Mouse (Mus musculus): ENCODE measurements around the gene Atp2c2. TPM values are rescaled to one million over a fixed set of nuclear protein-coding genes. Genes with fewer than 3 reads are reported as not detected.
A peak's percentile ranks its signal among the peaks of the same experiment; 100 is the strongest.

Gene Atp2c2
- polyA plus RNA-seq, 1 experiment: 3.4 TPM

DNA sequence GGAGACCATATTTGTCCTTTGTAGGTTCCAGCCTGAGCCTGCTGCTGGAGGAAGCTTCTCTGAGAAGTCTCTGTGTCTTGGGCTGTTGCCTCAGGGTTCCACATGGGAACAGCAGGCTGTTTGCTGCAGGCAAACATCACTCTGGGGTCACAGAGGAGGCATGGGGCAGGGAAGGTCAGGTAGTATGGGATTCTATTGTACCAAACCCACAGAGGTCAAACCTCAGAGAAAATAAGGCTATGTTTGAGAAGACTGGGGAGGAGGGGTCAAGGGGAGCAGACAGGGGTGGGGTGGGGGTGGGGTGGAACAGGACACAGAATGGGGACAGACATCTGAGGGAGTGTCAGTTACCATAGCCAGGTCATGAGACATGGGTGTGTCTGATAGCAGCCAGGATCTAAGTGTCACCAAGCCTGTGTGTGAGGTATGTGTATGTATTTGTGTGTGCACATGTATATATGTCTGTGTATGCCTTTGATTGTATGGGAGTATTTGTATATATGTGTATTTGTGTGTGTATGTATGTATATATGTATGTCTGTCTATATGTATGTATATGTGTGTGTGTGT, 17.0 kb downstream of the Atp2c2 start:
- H3K4me3 ChIP-seq (ENCODE audit: low read depth, low read length): no peak overlapping the region
- no peaks in the 10 kb centered on the region for H3K27me3 ChIP-seq (ENCODE audit: control insufficient read depth, insufficient read depth, low read length, poor library complexity, severe bottlenecking)
- no peaks in the 10 kb centered on the region for H3K9me3 ChIP-seq (replicated peaks; ENCODE audit: control insufficient read depth, insufficient read depth, low read length, poor library complexity, severe bottlenecking)
- H3K36me3 ChIP-seq (ENCODE audit: control insufficient read depth, insufficient read depth, low read length, poor library complexity, severe bottlenecking): no peaks in the 10 kb centered on the region
- no peak overlapping the region for H3K9ac ChIP-seq (ENCODE audit: low read depth, poor library complexity, severe bottlenecking)
- no peaks in the 10 kb centered on the region for H3K4me1 ChIP-seq (ENCODE audit: control insufficient read depth, insufficient read depth, low read length)
- no peak for TF ChIP-seq POLR2A (IDR thresholded peaks at IDR 0.05; ENCODE audit: insufficient read depth, low read length)
- no peak for TF ChIP-seq EP300 (IDR thresholded peaks at IDR 0.05; ENCODE audit: insufficient read depth, low read depth, low read length)
- TF ChIP-seq CTCF (IDR thresholded peaks at IDR 0.05; ENCODE audit: low read depth, low read length): no peak
- no peak overlapping the region for H3K27ac ChIP-seq (ENCODE audit: insufficient read depth, low read length)

- Histone ChIP-seq H3K36me3 (ENCODE audit: control insufficient read depth, insufficient read depth, low read length, poor library complexity, severe bottlenecking) (no peaks in the 10 kb centered on the region), H3K9ac (ENCODE audit: low read depth, poor library complexity, severe bottlenecking) (no peak overlapping the region), H3K9me3 (replicated peaks; ENCODE audit: control insufficient read depth, insufficient read depth, low read length, poor library complexity, severe bottlenecking) (no peaks in the 10 kb centered on the region), H3K27me3 (ENCODE audit: control insufficient read depth, insufficient read depth, low read length, poor library complexity, severe bottlenecking) (no peaks in the 10 kb centered on the region), H3K4me1 (ENCODE audit: control insufficient read depth, insufficient read depth, low read length) (no peaks in the 10 kb centered on the region), H3K27ac (ENCODE audit: insufficient read depth, low read length) (no peak overlapping the region), H3K4me3 (ENCODE audit: low read depth, low read length) (no peak overlapping the region)
- TF ChIP-seq EP300 (IDR thresholded peaks at IDR 0.05; ENCODE audit: insufficient read depth, low read depth, low read length) (no peak), CTCF (IDR thresholded peaks at IDR 0.05; ENCODE audit: low read depth, low read length) (peak; percentile 30)
Observed at GRCm38 (mm10) chr8:119717765-119718164, 18.0 kb downstream of the Atp2c2 start.

- H3K9me3 ChIP-seq (replicated peaks; ENCODE audit: control insufficient read depth, insufficient read depth, low read length, poor library complexity, severe bottlenecking): no peaks in the 10 kb centered on the region
- no peaks in the 10 kb centered on the region for H3K4me1 ChIP-seq (ENCODE audit: control insufficient read depth, insufficient read depth, low read length)
- no peak overlapping the region for H3K27ac ChIP-seq (ENCODE audit: insufficient read depth, low read length)
- TF ChIP-seq CTCF (IDR thresholded peaks at IDR 0.05; ENCODE audit: low read depth, low read length): no peak
- H3K27me3 ChIP-seq (ENCODE audit: control insufficient read depth, insufficient read depth, low read length, poor library complexity, severe bottlenecking): no peaks in the 10 kb centered on the region
- H3K9ac ChIP-seq (ENCODE audit: low read depth, poor library complexity, severe bottlenecking): no peak overlapping the region
- H3K36me3 ChIP-seq (ENCODE audit: control insufficient read depth, insufficient read depth, low read length, poor library complexity, severe bottlenecking): no peaks in the 10 kb centered on the region
- H3K4me3 ChIP-seq (ENCODE audit: low read depth, low read length): no peak overlapping the region
Observed at GRCm38 (mm10) chr8:119719011-119719501, 19.2 kb downstream of the Atp2c2 start.

- Histone ChIP-seq H3K9ac (ENCODE audit: low read depth, poor library complexity, severe bottlenecking) (no peak overlapping the region), H3K4me1 (ENCODE audit: control insufficient read depth, insufficient read depth, low read length) (no peaks in the 10 kb centered on the region), H3K9me3 (replicated peaks; ENCODE audit: control insufficient read depth, insufficient read depth, low read length, poor library complexity, severe bottlenecking) (no peaks in the 10 kb centered on the region), H3K27ac (ENCODE audit: insufficient read depth, low read length) (no peak overlapping the region), H3K36me3 (ENCODE audit: control insufficient read depth, insufficient read depth, low read length, poor library complexity, severe bottlenecking) (no peaks in the 10 kb centered on the region), H3K4me3 (ENCODE audit: low read depth, low read length) (no peak overlapping the region), H3K27me3 (ENCODE audit: control insufficient read depth, insufficient read depth, low read length, poor library complexity, severe bottlenecking) (no peaks in the 10 kb centered on the region)
- TF ChIP-seq POLR2A (IDR thresholded peaks at IDR 0.05; ENCODE audit: insufficient read depth, low read length) (no peak), CTCF (IDR thresholded peaks at IDR 0.05; ENCODE audit: low read depth, low read length) (no peak), EP300 (IDR thresholded peaks at IDR 0.05; ENCODE audit: insufficient read depth, low read depth, low read length) (no peak)
Observed at GRCm38 (mm10) chr8:119722348-119722747, 22.5 kb downstream of the Atp2c2 start.

DNA sequence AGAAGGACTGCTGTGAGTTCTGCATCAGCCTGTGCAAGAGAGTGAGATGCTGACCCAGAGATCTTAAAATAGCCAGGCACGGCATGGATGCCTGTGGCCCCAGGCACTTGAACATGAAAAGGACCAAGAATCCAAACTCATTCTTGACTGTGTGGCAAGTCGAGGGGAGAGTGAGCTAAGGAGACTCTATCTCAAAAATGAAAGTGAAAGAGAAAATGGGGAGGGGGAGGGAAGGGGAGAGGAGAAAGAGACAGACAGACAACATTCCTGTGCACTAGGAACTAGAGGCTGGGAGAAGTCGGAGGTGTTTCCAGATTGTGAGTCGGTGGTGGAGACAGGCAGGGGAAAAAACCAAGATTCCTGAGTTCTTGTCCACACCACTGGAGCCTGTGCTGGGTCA, 23.9 kb downstream of the Atp2c2 start:
- Histone ChIP-seq H3K9me3 (replicated peaks; ENCODE audit: control insufficient read depth, insufficient read depth, low read length, poor library complexity, severe bottlenecking) (no peaks in the 10 kb centered on the region), H3K9ac (ENCODE audit: low read depth, poor library complexity, severe bottlenecking) (no peak overlapping the region), H3K4me1 (ENCODE audit: control insufficient read depth, insufficient read depth, low read length) (no peaks in the 10 kb centered on the region), H3K36me3 (ENCODE audit: control insufficient read depth, insufficient read depth, low read length, poor library complexity, severe bottlenecking) (no peaks in the 10 kb centered on the region), H3K27ac (ENCODE audit: insufficient read depth, low read length) (no peak overlapping the region), H3K4me3 (ENCODE audit: low read depth, low read length) (no peak overlapping the region), H3K27me3 (ENCODE audit: control insufficient read depth, insufficient read depth, low read length, poor library complexity, severe bottlenecking) (no peaks in the 10 kb centered on the region)
- TF ChIP-seq CTCF (IDR thresholded peaks at IDR 0.05; ENCODE audit: low read depth, low read length): no peak
- no peak for TF ChIP-seq POLR2A (IDR thresholded peaks at IDR 0.05; ENCODE audit: insufficient read depth, low read length)

DNA sequence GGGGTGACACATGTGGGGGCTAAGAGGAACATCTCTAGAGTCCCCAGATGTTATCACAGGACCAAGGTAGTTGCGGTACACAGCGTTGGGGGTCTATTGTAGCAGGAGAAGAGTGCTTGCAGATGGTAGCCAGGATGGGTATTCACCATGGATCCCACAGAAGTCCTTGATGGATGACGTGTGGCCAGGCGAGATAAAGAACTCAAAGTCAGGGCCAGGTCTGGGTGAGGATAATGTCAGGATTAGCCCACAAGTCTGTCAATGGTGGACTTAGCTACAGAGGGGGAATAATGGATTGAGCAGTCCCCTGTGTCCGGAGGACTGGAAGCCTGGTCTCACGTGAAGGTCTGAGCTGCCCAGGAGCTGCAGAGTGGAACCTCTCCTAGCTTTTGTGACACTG, 24.8 kb downstream of the Atp2c2 start:
- H3K4me1 ChIP-seq (ENCODE audit: control insufficient read depth, insufficient read depth, low read length): no peaks in the 10 kb centered on the region
- H3K27me3 ChIP-seq (ENCODE audit: control insufficient read depth, insufficient read depth, low read length, poor library complexity, severe bottlenecking): no peaks in the 10 kb centered on the region
- no peak overlapping the region for H3K9ac ChIP-seq (ENCODE audit: low read depth, poor library complexity, severe bottlenecking)
- TF ChIP-seq EP300 (IDR thresholded peaks at IDR 0.05; ENCODE audit: insufficient read depth, low read depth, low read length) (no peak), POLR2A (IDR thresholded peaks at IDR 0.05; ENCODE audit: insufficient read depth, low read length) (no peak), CTCF (IDR thresholded peaks at IDR 0.05; ENCODE audit: low read depth, low read length) (no peak)
- H3K4me3 ChIP-seq (ENCODE audit: low read depth, low read length): no peak overlapping the region
- H3K27ac ChIP-seq (ENCODE audit: insufficient read depth, low read length): no peak overlapping the region
- no peaks in the 10 kb centered on the region for H3K36me3 ChIP-seq (ENCODE audit: control insufficient read depth, insufficient read depth, low read length, poor library complexity, severe bottlenecking)
- H3K9me3 ChIP-seq (replicated peaks; ENCODE audit: control insufficient read depth, insufficient read depth, low read length, poor library complexity, severe bottlenecking): no peaks in the 10 kb centered on the region

All from ES-Bruce4 (cell line).